Mouse (Mus musculus): ENCODE results near the gene Unc5cl.
A peak's percentile ranks its signal among the peaks of the same experiment; 100 is the strongest.
"Not testable (repeated sequence)": the region's sequence is repeated elsewhere in the genome, so short reads cannot be mapped to it uniquely, and the experiment has no call there.

Unc5cl gene

DNA sequence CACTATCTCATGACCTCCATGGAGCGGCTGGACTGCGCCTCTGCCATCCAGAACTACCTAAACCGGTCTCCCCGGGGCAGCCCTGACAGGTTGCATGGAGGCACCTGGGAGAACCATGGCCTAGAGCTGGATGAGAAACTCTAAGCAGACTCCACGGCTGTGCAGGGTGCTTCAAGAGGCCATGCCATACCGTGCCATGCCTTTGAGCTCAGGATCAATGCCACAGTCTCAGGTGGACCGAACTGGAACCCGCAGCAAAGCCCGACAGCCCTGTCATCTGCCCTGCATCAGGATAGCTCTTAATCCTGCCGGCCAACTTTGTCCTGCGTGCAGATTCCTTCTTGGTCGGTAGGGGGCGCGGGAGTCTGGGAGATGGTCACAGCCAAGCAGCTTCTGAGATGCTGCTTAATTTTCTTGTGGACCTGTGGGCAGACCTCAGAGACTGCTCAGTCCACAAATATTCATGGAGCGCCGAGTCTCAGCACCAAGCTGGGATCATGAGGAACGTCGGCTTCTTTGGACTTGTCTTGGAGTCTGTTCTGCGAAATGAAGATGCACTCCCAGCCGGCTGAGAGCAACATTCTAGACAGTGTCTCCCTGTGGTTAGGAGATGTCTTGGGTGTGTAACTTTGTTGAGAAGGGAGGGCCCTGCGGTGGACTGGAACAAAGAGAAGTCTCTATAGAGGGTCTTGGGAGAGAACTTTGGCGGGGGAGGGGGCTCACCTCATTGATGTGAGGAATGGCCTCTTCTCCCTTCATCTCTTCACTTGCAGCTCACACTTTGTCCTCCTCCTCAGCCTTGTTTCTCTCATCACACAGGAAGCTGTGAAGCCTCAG is 12.9 kb downstream of the Unc5cl start:
- DNase-seq (ENCODE audit: low spot score): peak; percentile 68

DNA sequence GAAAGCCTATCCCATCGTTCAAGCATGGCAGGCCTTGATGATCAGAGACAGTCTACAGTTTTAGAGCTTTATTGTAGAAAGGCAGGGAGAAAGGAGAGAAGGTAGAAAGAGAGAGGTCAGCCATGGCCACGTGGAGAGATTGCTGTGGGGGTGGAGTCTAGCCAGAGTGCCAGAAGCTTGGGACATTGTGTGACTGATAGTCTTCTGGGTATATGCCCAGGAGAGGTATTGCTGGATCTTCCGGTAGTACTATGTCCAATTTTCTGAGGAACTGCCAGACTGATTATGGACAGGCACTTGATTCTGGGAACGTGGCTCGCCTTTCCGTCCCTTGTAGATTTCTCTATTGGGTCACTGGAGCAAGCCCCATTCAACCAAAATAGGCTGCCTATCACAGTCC is 19.6 kb downstream of the Unc5cl start:
- not testable (repeated sequence) for DNase-seq (ENCODE audit: low spot score)

DNA sequence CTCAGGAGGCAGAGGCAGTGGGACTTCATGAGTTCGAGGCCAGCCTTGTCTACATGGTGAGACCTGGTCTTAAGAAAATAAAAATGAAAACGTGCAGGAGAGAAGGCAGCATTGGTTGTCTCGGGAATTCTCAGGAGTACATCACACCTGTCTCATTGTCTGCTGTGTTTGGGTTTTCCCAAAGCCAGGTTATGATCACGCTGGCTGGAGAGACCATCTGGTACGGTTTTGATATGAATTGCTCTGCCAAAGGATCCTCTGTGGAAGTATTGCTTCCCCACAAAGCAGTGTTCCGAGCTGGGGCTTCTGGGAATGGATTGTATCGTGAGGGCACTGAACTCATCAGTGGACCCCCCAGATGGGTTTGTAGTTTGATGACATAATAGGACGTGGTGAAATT is 20.7 kb downstream of the Unc5cl start:
- no peak for DNase-seq (ENCODE audit: low spot score)

DNA sequence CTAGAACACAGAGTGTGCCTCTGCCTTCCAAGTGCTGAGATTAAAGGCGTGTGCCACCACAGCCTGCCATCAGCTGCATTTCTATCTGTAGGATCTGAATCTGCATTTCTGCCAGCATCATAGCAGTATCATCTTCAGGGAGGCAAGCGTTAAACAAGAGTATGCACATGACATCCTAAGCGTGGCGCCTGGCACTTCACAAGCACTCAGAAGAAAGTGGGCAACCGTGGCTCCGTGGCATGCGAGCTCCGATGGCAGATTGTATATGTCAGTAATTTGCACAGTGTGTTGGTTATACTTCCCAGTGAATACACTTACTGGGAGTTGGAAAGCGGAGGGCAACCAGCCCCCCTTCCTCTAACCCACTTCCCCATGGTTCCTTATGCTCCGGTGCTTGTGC is 25.3 kb downstream of the Unc5cl start:
- no peak for DNase-seq (ENCODE audit: low spot score)

DNA sequence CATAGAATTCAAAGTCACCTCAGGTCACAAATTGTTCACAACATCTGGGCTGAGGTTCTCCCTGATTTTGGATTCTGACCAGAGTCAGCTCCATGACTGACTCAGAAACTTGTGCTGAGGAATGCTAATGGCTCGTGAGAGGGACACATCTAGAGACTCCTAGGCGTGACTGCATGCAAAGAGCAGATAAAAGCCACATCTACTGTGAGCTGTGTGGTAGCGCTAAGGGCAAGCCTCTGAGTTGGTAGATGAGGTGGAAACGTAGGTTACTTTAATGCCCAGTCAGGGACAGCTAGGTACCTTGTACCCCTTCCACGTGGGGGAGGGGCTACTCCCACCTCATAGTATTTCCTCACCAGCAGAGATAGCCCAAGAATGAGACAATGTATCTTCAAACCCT is 29.1 kb downstream of the Unc5cl start:
- DNase-seq (ENCODE audit: low spot score): no peak

DNA sequence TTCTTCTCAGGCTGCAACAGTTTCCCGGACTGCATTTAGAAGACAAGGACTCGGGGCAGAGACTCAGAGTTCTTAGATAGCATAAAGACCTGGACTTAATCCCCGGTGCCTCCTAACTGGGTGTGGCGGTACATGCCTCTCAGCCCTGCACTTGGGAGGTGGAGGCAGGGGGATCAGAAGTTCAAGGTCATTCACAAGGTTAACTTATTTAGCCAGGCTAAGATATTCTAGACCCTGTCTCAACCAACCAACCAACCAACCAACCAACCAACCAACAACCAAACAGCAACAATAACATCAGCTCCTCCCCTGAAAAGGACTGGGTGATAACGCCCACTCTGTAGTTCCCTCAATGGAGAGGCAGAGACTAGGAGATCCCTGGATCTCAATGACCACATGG is 29.5 kb downstream of the Unc5cl start:
- DNase-seq (ENCODE audit: low spot score): no peak

DNA sequence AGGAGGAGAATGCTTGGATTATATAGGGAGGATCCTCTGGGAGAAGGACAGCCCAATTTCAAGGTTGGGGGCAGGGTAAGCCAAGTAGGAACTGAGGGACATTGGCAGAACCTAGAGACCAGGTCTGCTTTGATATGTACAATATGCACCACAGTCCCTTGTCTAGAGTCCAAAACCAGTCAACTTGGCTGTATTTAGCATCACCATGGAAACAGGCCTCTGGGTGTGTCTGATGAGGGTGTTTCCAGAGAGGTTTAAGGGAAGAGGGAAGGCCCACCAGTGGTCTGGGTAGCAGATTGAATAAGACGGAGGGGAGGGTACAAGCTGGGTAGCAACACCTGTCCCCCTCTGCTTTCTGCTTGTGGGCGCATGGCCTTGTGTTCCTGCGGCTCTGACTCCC is 34.8 kb downstream of the Unc5cl start:
- no peak for DNase-seq (ENCODE audit: low spot score)

DNA sequence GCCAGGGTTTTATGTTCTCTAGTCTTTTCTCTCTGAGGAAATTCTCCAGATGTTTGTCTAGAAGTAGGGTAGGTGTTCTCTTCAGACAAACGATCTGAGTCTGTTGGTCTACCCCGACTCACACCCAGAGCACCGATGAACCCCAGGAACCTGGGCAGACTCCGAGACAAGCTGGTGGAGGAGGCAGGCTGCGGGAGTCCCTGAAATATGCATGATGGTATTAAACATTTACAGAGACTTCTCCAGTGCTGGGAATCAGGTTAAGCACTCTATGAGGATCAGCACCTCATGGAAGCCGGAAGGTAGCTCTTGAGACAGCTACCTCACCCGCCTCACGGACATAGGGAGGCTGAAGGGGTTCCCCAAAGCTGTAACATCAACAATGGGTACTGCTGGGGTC is 37.9 kb downstream of the Unc5cl start:
- DNase-seq (ENCODE audit: low spot score): no peak

DNA sequence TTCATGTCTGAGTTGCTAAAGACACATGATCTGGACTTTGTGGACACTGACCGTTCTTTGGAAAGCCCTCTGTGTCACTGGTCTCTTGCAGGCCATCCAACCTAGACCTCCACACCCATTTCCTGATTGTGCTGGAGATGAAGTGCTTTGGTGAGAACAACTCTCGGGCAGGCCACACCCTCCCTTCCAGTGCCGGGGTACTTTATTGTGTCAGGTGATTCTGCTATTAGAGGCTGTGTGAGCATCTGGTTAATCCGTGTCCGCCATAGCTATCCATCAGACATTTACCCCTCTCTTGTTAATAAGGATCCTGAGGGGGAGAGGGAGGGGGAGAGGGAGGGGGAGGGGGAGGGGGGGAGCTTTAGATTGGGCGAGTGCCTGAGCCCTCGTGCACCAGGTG is 38.9 kb downstream of the Unc5cl start:
- DNase-seq (ENCODE audit: low spot score): no peak

DNA sequence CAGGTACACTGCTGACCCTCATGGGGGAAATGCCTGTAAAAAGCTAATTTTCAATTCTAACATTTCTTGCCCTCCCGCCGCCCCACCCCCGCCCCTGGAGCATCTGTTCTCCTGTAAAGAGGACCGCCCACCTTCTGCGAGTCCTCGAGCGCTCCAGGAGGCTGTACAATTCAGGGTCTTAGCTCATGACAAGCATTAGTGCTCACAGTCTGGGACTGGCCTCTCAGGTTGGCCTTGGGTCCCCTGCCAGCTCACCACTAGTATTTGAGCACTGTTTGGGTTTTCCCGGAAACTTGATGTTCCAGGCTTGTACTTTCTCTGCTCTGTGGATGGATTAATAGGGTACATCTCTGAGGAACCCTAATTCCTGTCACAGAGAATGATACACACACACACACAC is 39.3 kb downstream of the Unc5cl start:
- no peak for DNase-seq (ENCODE audit: low spot score)

DNA sequence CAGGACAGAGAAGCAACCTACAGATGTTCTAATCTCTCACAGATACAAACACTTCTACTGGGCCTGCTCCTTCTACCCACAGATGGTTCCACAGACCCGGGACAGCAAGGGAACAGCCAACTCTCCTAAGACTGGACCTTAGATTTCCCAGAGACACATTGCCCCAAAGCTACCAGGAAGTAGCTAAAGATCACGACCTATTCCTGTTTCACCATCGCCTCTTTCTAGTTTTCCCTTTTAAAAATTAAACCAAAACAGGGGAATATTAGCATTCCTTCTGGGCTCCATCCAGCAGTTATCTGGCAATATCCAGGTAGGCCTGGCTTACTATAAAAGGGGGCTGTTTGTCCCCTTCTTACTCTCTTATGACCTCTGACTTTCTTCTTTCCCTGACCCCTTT is 43.3 kb downstream of the Unc5cl start:
- no peak for DNase-seq (ENCODE audit: low spot score)

DNA sequence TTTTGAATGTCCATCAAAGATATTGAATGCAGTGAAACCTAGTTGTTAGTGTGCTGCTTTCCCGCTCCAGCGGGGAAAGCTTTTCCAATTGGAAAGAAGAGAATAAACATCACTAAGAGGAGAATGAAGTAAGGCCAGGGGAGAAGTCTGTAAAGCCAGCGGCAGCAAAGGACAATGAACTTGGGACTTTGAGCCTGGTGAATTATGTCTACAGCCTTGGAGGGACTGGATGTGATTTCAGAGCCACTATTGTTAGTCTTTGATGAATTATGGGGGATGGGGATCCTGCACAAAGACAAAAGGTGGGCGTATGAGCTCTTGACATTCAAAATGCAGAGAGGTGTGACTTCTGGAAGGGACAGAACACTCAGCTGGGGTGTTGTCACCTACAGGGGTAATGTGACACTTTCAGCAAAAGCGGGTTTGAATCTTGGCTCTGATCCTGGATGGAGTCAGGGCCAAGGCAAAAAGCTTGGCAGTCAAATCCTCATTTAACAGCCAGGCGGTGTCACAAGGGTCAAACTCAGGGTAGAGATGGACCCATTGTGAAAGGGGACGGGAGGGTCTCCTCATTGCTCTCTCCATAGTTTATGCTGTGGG is 46.2 kb downstream of the Unc5cl start:
- no peak for DNase-seq (ENCODE audit: low spot score)

DNA sequence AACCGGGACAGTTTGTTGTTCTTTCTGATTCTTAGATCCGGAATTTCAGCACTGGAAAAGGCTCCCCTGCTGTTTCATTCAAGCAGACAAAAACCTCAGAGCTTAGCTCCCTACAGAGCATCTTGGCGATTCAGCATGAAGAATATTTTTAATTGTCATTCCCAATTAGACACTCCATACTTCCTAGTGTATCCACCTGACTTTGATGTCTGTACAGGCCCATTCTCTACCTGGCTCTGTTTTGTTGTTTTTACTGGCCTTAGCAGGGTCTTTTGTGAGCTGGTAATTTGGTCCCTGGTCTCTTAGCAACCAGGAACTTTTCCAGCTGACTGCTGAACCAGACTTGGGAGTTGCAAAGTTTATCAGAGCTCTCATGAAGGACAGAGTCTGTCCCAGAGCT is 50.3 kb downstream of the Unc5cl start:
- no peak for DNase-seq (ENCODE audit: low spot score)

DNA sequence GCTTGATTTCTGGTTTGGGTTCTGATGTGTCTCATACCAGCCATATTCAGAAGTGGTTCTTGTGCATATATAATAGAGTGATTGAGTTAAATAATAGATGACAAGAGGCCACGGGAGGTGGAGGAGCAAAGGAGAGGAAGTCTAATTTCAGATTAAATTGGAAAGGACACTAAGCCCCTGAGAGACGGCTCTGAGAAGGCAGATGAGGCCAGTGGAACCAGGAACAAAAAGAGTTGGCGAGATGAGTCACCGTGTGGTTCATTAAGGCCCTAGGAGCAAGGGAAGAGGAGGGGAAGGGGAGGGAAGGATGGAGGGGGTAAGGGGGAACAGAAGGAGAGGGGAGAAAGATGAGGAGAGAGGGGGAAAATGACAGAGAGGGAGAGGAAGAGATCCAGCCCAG is 52.3 kb downstream of the Unc5cl start:
- no peak for DNase-seq (ENCODE audit: low spot score)

DNA sequence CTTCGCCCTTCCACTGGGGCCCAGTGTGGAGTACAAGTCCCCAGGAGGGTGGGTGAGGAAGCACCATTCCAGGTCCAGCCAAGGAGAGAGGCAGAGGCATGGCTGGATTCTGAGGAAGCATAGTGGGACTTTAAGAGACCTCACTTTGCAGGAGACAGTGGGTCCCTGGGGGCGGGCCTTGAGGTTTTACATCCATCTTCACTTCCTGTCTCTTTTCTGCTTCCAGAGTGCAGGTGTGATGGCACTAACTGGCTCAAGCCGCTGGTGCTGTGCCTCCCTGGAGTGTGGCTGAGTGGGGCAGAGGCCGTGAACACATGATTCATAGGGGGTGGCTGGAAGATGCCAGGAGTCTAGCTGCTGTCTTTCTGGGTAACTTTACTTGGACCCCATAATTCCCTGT is 54.9 kb downstream of the Unc5cl start:
- DNase-seq (ENCODE audit: low spot score): no peak

DNA sequence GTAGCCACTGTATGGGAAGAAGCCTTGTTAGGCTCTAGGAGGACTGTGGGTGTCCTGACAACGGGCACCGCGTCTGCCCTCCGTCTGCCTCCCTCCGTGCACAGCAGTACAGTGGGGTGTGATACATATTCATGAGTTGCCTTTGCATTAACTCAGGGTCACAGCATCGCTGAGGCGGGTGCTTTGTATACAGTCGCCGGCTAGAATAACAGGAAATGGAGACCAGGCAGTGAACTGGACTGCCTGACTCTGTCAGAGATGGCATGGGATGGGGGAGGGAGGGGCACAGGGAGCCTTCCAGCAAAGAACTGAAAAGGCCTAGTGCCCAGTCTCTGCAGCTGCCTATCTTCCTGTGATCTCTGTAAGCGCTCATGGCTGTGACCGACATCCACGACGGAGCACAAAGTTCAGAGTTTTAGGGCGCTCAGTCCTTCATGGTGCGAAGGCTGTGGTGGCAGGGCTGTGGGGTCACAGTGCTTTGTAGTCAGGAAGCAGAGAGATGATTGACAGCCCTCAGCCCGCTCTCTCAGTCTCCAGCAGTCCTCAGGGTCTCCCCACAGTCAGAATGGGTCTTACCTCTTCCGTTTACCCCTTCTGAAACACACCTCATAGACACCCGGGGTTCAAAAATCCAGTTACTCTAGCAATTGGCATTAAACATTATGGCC is 58.0 kb downstream of the Unc5cl start:
- DNase-seq (ENCODE audit: low spot score): no peak

DNA sequence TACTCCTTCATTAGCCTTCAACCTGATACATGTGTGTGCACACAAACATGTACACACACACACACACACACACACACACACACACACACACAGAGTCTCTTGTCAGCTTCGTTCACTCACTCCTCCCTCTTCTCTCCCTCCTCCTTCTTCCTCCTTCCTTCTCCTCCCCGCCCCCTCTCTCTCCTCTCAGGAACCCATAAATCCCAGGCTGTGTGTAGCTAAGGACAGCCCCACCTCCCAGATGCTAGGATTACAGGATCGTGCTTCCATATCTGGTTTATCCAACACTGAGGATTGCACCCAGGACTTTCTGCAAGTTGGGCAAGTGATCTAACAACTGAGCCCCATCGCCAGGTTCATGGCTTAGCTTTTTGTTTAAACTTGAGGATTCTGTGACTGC is 59.9 kb downstream of the Unc5cl start:
- DNase-seq (ENCODE audit: low spot score): no peak

DNA sequence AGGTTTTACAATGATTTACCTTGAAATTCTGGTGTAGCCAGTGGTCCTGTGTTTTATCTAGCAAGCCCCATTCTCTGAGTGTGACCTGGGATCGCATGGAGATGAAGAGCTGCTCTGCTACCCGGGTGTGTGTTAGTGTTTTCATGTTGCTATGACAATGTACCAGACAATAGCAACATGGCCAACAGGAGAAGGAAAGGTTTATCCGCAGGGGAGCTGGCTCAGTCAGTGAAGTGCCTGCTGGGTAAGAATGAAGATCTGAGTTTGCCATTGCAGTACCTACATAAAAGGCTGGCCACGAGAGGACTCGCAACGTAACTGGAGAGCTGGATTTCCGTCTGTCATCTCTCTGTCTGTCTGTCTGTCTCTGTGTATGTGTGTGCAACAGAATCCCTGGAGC is 64.3 kb downstream of the Unc5cl start:
- DNase-seq (ENCODE audit: low spot score): no peak

DNA sequence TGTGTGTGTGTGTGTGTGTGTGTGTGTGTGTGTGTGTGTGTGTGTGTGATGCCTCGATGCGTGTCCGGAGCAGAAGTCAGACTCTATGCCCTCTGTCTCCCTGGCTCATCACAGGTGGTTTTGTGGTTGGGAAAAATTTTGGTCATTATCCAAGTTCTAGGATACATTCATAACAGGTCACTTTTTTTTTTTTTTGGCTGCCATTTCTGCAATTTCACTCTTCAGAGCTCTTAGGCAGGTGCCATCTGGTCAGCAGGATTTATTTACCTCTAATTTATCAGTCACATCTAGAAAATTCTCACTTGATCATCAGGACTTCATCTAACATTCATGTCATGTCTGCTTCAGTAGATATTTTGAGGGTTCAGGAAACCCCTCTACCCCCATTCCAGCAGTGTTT is 65.7 kb downstream of the Unc5cl start:
- no peak for DNase-seq (ENCODE audit: low spot score)

DNA sequence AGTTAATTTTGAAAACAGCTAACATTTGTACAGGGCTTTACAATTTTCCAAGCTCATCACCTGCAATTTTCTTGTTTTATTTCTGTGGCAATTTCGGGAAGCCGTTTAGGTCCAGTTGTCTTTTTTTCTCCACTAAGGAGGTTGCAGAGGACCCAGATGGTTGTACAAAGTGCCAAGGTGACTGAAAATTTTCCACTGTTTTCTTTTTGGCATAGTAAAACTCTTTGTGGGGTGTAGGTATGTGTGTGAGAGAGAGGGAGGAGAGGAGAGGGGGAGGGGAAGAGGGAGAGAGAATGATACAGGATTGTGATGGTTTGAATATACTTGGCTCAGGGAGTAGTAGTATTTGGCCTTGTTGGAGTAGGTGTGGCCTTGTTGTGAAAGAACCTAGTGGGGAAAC is 68.4 kb downstream of the Unc5cl start:
- DNase-seq (ENCODE audit: low spot score): no peak

DNA sequence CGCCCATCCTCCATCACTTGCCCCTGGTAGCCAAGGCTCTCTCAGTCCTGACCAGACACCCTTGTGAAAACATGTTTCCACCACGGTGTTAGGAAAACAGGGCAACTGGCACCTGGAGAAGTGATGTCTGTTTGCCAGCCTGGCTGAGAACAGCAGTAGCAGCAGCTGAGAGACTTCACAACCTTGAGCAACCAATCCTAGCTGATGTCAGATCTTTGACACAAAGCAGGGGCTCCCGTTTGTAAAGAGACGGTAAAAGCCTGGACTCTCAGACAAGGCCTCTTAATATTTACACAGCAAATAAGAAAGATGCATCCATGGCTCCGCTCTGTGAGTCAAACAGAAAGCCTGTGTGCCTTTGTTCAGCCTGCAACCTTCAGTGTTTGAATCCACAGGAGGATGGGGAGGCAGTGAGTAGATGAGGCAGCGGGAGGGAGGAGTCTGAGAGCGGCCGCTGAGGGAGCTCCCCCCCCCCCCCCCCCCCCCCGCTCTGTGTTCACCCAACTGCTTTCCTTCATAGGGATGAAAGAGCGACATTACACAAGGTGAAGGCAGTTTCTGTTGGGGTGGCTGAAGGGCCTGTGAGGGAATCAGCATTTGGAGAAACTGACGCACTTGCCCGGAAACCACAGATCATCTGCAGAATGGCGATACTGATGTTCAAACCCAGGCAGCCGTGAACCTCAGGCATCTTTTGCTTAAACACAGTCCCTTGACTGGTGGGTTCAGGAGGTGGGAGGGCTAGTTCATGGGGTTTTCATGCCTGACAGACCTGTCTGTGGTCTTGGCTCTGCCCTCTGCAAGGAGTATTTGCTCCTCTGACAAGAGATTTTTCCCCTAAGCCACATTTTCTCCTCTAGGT is 79.4 kb downstream of the Unc5cl start:
- no peak for DNase-seq (ENCODE audit: low spot score)

DNA sequence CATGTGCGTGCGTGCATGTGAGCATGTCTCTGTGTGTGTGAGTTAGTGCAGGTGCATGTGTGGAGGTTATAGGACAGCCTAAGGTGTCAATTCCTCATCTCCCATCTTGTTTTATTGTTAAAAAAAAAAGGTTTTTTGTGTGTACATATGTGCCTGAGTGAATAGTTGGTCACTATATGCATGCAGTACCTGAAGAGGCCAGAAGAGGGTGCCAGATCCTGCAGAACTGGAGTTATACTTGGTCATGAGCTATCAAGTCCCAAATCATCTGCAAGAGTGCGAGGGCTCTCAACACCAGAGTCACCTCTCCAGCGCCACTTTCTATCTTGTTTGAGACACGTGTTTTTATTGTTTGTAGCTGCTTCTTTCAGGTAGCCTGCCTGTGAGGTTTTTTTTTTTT is 83.6 kb downstream of the Unc5cl start:
- no peak for DNase-seq (ENCODE audit: low spot score)

DNA sequence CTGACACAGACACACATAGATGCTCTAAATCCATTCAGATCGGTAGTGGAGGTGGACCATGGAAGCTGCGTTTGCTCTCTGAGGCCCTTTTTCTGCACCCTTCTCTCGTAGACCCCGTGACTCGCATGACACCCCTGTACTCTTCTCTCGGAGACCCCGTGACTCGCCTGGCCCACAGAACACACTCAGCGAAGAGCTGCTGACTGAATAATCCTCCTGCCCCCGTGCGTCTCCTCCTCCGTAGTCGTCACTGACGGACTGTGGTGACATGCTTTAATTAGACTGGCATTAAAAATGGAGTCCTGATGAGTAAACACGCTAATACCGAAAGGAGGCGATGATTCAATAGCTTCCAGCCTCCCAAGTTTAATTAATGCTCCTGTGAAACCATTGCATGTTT is 84.6 kb downstream of the Unc5cl start:
- no peak for DNase-seq (ENCODE audit: low spot score)
